22 mouse cellular contexts compared by ENCODE assay signal in genomic region chrX:120466225-120466624, GRCm38 (mm10).
A peak's percentile ranks its signal among the peaks of the same experiment; 100 is the strongest.
DNase-seq lines count a peak whose midpoint lies in the region; ATAC-seq and TF ChIP-seq lines count a peak whose summit lies in the region.
"Had no signal": no experiment of that assay in that cellular context is flagged by ENCODE, and none has a peak within 500 bp of the region (broad histone marks: within the 10 kb centered on the region; RNA-seq: fewer than 3 reads in every experiment).

No protein-coding gene starts in this region.

- TF ChIP-seq POLR2A in brain, embryonic 14.5 days (IDR thresholded peaks at IDR 0.05; ENCODE audit: borderline replicate concordance, extremely low read depth, insufficient read depth, insufficient read length, poor library complexity, severe bottlenecking): no peak

- ATAC-seq in hindbrain, embryonic 13.5 days (ENCODE audit: low FRiP score): no peak
- ATAC-seq: forebrain, embryonic 14.5 days had no signal

- no peaks in the 10 kb centered on the region for H3K4me1 ChIP-seq in hindbrain, embryonic 13.5 days (replicated peaks)
- H3K4me1 ChIP-seq: embryonic facial prominence, embryonic 15.5 days; forebrain, embryonic 10.5 days; heart, embryonic 12.5 days; hindbrain, embryonic 10.5 days; hindbrain, embryonic 15.5 days had no signal

- H3K4me3 ChIP-seq in hindbrain, embryonic 13.5 days: no peak overlapping the region
- H3K4me3 ChIP-seq: embryonic facial prominence, embryonic 15.5 days; erythroblast, embryonic 14.5 days; forebrain, embryonic 10.5 days; gastrocnemius, adult 2 months; heart, embryonic 12.5 days; hindbrain, embryonic 10.5 days; hindbrain, embryonic 15.5 days had no signal

- WGBS in hindbrain, embryonic 13.5 days: 77% methylated on average over 1 of the region's 1 CpGs

- H3K36me3 ChIP-seq in hindbrain, embryonic 13.5 days: no peaks in the 10 kb centered on the region
- H3K36me3 ChIP-seq: embryonic facial prominence, embryonic 15.5 days; forebrain, embryonic 10.5 days; heart, embryonic 12.5 days; hindbrain, embryonic 10.5 days; hindbrain, embryonic 15.5 days had no signal

- no peak overlapping the region for H3K9ac ChIP-seq in hindbrain, embryonic 13.5 days
- H3K9ac ChIP-seq: embryonic facial prominence, embryonic 15.5 days; heart, embryonic 12.5 days; hindbrain, embryonic 15.5 days had no signal

- DNase-seq in layer of hippocampus, adult 11-12 months (ENCODE audit: low spot score): peak; percentile 4
- DNase-seq in layer of hippocampus, postnatal 36 days: no peak
- DNase-seq in left cerebral cortex, adult 9 months (ENCODE audit: low spot score in 2 of 2): peak; percentile 5 to 12
- no peak for DNase-seq in left cerebral cortex, postnatal 36 days (ENCODE audit: low spot score in 2 of 2)
- DNase-seq in brain, adult 2 months (ENCODE audit: low read depth, low spot score): peak; percentile 72
- peak; percentile 0 for DNase-seq in brain, embryonic 14.5 days (ENCODE audit: low read depth)
- no peak for DNase-seq in adrenal gland, postnatal 36 days
- DNase-seq: adrenal gland, adult 2 months; adrenal gland, postnatal 25 days; cerebellum, adult 11-12 months; cerebellum, adult 9-11 months; cerebellum, postnatal 36 days; gastrocnemius, adult 2 months; gastrocnemius, postnatal 25 days had no signal

- H3K4me2 ChIP-seq in hindbrain, embryonic 13.5 days: no peak overlapping the region
- H3K4me2 ChIP-seq: embryonic facial prominence, embryonic 15.5 days; heart, embryonic 12.5 days; hindbrain, embryonic 15.5 days had no signal

- H3K9me3 ChIP-seq in hindbrain, embryonic 13.5 days: no peaks in the 10 kb centered on the region
- H3K9me3 ChIP-seq: embryonic facial prominence, embryonic 15.5 days; forebrain, embryonic 10.5 days; heart, embryonic 12.5 days; hindbrain, embryonic 10.5 days; hindbrain, embryonic 15.5 days had no signal

- no peak for TF ChIP-seq CTCF in brain, embryonic 14.5 days (IDR thresholded peaks at IDR 0.05; ENCODE audit: borderline replicate concordance, extremely low read depth, insufficient read depth, insufficient read length)

- H3K27ac ChIP-seq in hindbrain, embryonic 13.5 days: no peak overlapping the region
- H3K27ac ChIP-seq: embryonic facial prominence, embryonic 15.5 days; forebrain, embryonic 10.5 days; gastrocnemius, adult 2 months; hindbrain, embryonic 10.5 days; hindbrain, embryonic 15.5 days had no signal

- intact Hi-C loops in left cerebral cortex, postnatal 36 days (cut with DNase I): no loop called here

- H3K27me3 ChIP-seq in hindbrain, embryonic 13.5 days: no peaks in the 10 kb centered on the region
- H3K27me3 ChIP-seq: embryonic facial prominence, embryonic 15.5 days; heart, embryonic 12.5 days; hindbrain, embryonic 15.5 days had no signal

Comparison
In these comparisons a context has a peak if more than half of its experiments do, and no peak if none do; other contexts are left out.
1. DNase-seq: peak in layer of hippocampus, adult 11-12 months (single experiment), left cerebral cortex, adult 9 months (2 of 2), brain, adult 2 months (single experiment) and brain, embryonic 14.5 days (single experiment); none in layer of hippocampus, postnatal 36 days (0 of 2), left cerebral cortex, postnatal 36 days (0 of 2) and adrenal gland, postnatal 36 days (0 of 2).